Mouse (Mus musculus) heart, embryonic 13.5 days (tissue): ENCODE measurements around the gene Ifit1bl2. TPM values are rescaled to one million over a fixed set of nuclear protein-coding genes. Genes with fewer than 3 reads are reported as not detected.
"Not testable (repeated sequence)": the region's sequence is repeated elsewhere in the genome, so short reads cannot be mapped to it uniquely, and the experiment has no call there.

ENCODE experiments used
- ATAC-seq: fragments of 200-750 bp; cut with Nextera tagmentation; 2 replicates; pipeline ENCODE4 v1.8.0; 2017; ENCODE audit warnings: moderate TSS enrichment; ENCODE audit not compliant: insufficient number of reproducible peaks, low FRiP score, low TSS enrichment; ENCODE audit errors: extremely low read depth
- H3K27ac ChIP-seq: fragments of 300-500 bp; sonication (generic); replicated peaks from 2 replicates; pipeline ENCODE4 v1.5.1; 2015; ENCODE audit warnings: moderate library complexity, mild to moderate bottlenecking, inconsistent platforms
- H3K27me3 ChIP-seq: fragments of 300-500 bp; sonication (generic); replicated peaks from 2 replicates; pipeline ENCODE4 v1.6.1; 2015; ENCODE audit warnings: mild to moderate bottlenecking, inconsistent platforms
- H3K36me3 ChIP-seq: fragments of 300-500 bp; sonication (generic); 2 replicates; pipeline ENCODE4 v1.6.1; 2015; ENCODE audit warnings: mild to moderate bottlenecking, inconsistent platforms
- H3K4me1 ChIP-seq: fragments of 300-500 bp; sonication (generic); 2 replicates; pipeline ENCODE4 v1.6.1; 2015; ENCODE audit warnings: inconsistent platforms
- H3K4me2 ChIP-seq: fragments of 300-500 bp; sonication (generic); 2 replicates; pipeline ENCODE4 v1.6.1; 2015; ENCODE audit warnings: inconsistent platforms, mild to moderate bottlenecking, moderate library complexity
- H3K4me3 ChIP-seq: fragments of 300-500 bp; sonication (generic); 2 replicates; pipeline ENCODE4 v1.5.1; 2015; ENCODE audit warnings: moderate library complexity, mild to moderate bottlenecking, inconsistent platforms
- H3K9ac ChIP-seq: fragments of 300-500 bp; sonication (generic); 2 replicates; pipeline ENCODE4 v1.6.1; 2015; ENCODE audit warnings: inconsistent platforms, mild to moderate bottlenecking, moderate library complexity
- H3K9me3 ChIP-seq: fragments of 300-500 bp; sonication (generic); 2 replicates; pipeline ENCODE4 v1.6.1; 2016; ENCODE audit warnings: inconsistent platforms
- WGBS: fragments of 180-500 bp; shearing (Covaris S2); methylation state at CpG from one replicate; pipeline ENCODE4 v1.1.7; 2015; ENCODE audit warnings: mixed read lengths; 5-methylcytosine and 5-hydroxymethylcytosine counted together
- polyA plus RNA-seq: library from polyadenylated mRNA; unstranded; fragments of >200 nt; fragmentation: Nextera tagmentation; extraction: Ambion mirVana; gene quantifications from 2 replicates; pipeline ENCODE4 v1.2.1, GENCODE M21; 2015

The Ifit1bl2 gene
- polyA plus RNA-seq, 1 experiment from 2014 or later, result 0.72 TPM

DNA sequence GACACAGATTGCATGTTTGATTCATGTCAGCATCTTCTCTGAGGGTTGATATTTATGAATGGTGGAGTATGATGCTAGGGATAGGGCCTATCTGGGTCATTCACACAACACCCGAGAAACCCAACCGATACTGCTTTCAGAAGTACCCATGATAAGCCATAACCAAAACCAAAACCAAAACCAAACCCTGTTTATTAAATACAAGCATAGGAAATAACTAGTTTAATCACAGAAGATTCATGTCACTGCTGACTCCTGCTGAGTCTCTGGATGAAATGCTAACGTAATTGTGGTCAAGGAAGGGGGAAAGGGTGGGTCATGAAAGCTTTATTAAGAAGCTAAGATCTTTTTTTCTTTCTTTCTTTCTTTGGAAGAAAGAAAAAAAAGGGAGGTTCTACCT is 9.7 kb upstream of the Ifit1bl2 start:
- Histone ChIP-seq H3K4me1 (no peaks in the 10 kb centered on the region), H3K27me3 (no peaks in the 10 kb centered on the region), H3K9ac (no peak overlapping the region), H3K4me2 (no peak overlapping the region), H3K9me3 (no peaks in the 10 kb centered on the region), H3K4me3 (no peak overlapping the region), H3K36me3 (no peaks in the 10 kb centered on the region), H3K27ac (no peak overlapping the region)
- 89% methylated on average over 3 of the region's 3 CpGs for WGBS
- no peak for ATAC-seq

GRCm38 (mm10) chr19:34647630-34648029 is 7.1 kb upstream of the Ifit1bl2 start:
- not testable (repeated sequence) for H3K27ac ChIP-seq, H3K36me3 ChIP-seq, H3K4me1 ChIP-seq, H3K9ac ChIP-seq, H3K27me3 ChIP-seq, ATAC-seq, H3K4me2 ChIP-seq, H3K4me3 ChIP-seq, H3K9me3 ChIP-seq
- 81% methylated on average over 8 of the region's 8 CpGs for WGBS

DNA sequence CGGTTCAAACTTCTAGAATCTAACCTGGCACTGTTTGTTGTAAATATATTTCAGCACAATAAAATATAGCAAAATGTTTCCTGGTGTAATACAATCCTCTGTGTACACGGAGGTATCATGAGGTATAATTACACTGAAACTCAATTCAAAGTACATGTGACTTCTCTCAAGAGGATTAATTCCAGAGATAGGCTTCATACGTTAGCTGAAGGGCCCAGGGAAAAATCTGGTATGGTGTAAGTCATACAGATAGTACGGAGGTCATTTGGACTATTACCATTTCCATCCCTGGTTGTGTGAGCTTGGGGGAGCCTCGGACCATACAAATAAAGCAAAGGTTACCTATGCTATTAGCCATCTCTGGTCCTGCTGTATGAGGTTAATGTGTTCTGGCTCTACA is 2.1 kb upstream of the Ifit1bl2 start:
- peaks cover 17% of the 10 kb centered on the region for H3K4me1 ChIP-seq
- no peak overlapping the region for H3K4me3 ChIP-seq
- no peak for ATAC-seq
- H3K36me3 ChIP-seq, result no peaks in the 10 kb centered on the region
- H3K9ac ChIP-seq, result no peak overlapping the region
- peaks cover 16% of the 10 kb centered on the region for H3K27me3 ChIP-seq
- H3K27ac ChIP-seq, result no peak overlapping the region
- no peak overlapping the region for H3K4me2 ChIP-seq
- 62% methylated on average over 5 of the region's 5 CpGs for WGBS
- H3K9me3 ChIP-seq, result no peaks in the 10 kb centered on the region

DNA sequence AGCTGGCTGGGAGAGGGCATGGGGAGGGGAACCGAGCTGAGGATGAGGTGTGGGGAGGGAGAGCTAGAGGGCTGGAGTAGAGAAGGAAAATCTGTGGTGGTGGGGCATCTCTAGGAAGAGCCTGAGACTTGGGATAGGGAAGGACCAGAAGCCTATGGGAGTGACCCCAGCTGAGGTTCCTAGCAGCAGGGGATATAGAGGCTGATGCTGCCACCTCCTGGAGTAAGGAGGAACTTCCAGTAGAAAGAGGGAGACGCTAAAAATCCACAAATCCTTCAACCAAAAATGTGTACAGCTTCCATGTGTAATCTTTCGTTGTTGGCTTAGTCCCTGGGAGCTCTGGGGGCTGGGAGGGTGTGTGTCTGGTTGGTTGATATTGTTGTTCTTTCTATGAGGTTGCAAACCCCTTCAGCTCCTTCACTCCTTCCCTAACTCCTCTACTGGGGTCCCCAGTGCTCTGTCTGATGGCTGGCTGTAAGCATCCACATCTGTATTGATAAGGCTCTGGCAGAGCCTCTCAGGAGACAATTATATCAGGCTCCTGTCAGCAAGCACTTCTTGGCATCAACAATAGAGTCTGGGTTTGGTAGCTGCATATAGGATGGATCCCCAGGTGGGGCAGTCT is 3.5 kb downstream of the Ifit1bl2 start:
- Histone ChIP-seq H3K9me3 (no peaks in the 10 kb centered on the region), H3K4me3 (no peak overlapping the region), H3K36me3 (no peaks in the 10 kb centered on the region), H3K27me3 (peaks cover 17% of the 10 kb centered on the region), H3K9ac (no peak overlapping the region), H3K27ac (no peak overlapping the region), H3K4me1 (peaks cover 9% of the 10 kb centered on the region), H3K4me2 (no peak overlapping the region)
- 7% methylated on average over 3 of the region's 3 CpGs for WGBS
- ATAC-seq, result no peak

- no peaks in the 10 kb centered on the region for H3K36me3 ChIP-seq
- no peaks in the 10 kb centered on the region for H3K4me1 ChIP-seq
- 53% methylated on average over 2 of the region's 2 CpGs for WGBS
- peaks cover 7% of the 10 kb centered on the region; the same call in 1 of the 2 replicates for H3K27me3 ChIP-seq
- no peak overlapping the region for H3K4me3 ChIP-seq
- H3K4me2 ChIP-seq, result no peak overlapping the region
- H3K27ac ChIP-seq, result no peak overlapping the region
- H3K9me3 ChIP-seq, result no peaks in the 10 kb centered on the region
- ATAC-seq, result no peak
- H3K9ac ChIP-seq, result no peak overlapping the region
Measured at GRCm38 (mm10) chr19:34633484-34633883, 7.1 kb downstream of the Ifit1bl2 start.

- no peak overlapping the region for H3K4me2 ChIP-seq
- no peak overlapping the region for H3K4me3 ChIP-seq
- no peaks in the 10 kb centered on the region for H3K4me1 ChIP-seq
- no peaks in the 10 kb centered on the region for H3K36me3 ChIP-seq
- H3K9ac ChIP-seq, result no peak overlapping the region
- H3K27ac ChIP-seq, result no peak overlapping the region
- H3K27me3 ChIP-seq, result no peaks in the 10 kb centered on the region
- no peaks in the 10 kb centered on the region for H3K9me3 ChIP-seq
- no peak for ATAC-seq
Measured at GRCm38 (mm10) chr19:34631487-34631886, 9.1 kb downstream of the Ifit1bl2 start.

- Histone ChIP-seq H3K4me1 (no peaks in the 10 kb centered on the region), H3K9me3 (no peaks in the 10 kb centered on the region), H3K36me3 (no peaks in the 10 kb centered on the region), H3K9ac (no peak overlapping the region), H3K27ac (no peak overlapping the region), H3K27me3 (no peaks in the 10 kb centered on the region), H3K4me3 (no peak overlapping the region), H3K4me2 (no peak overlapping the region)
- no peak for ATAC-seq
- WGBS, result 61% methylated on average over 2 of the region's 2 CpGs
Measured at GRCm38 (mm10) chr19:34627496-34627895, 13.0 kb downstream of the Ifit1bl2 start.

DNA sequence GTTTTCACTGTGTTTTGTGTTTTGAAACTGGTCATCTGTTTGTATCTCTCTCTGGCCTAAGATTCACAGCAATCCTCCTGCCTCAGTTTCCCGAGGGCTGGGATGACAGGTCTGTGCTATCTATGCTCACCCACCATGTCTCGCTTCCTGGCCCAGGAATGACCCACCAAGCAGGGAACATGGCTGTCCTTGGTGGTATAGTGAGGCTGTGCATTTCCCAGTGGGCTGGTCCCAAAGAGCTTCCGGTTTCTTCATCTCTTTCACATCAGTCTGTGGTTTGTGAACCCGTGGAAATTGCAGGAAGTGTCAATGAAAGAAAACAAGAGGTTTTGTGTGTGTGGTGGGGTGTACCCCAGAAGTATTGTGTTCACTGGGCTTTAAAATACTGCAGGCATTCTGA is 15.9 kb downstream of the Ifit1bl2 start:
- no peak overlapping the region for H3K4me2 ChIP-seq
- no peaks in the 10 kb centered on the region for H3K9me3 ChIP-seq
- no peak overlapping the region for H3K4me3 ChIP-seq
- no peak overlapping the region for H3K27ac ChIP-seq
- WGBS, result 68% methylated on average over 4 of the region's 4 CpGs
- no peaks in the 10 kb centered on the region for H3K36me3 ChIP-seq
- ATAC-seq, result no peak
- no peaks in the 10 kb centered on the region for H3K4me1 ChIP-seq
- H3K27me3 ChIP-seq, result no peaks in the 10 kb centered on the region
- H3K9ac ChIP-seq, result no peak overlapping the region

GRCm38 (mm10) chr19:34623781-34624180 is 16.8 kb downstream of the Ifit1bl2 start:
- H3K9me3 ChIP-seq, result no peaks in the 10 kb centered on the region
- no peak overlapping the region for H3K27ac ChIP-seq
- WGBS, result 84% methylated on average over 6 of the region's 6 CpGs
- H3K36me3 ChIP-seq, result no peaks in the 10 kb centered on the region
- H3K27me3 ChIP-seq, result no peaks in the 10 kb centered on the region
- H3K9ac ChIP-seq, result no peak overlapping the region
- H3K4me3 ChIP-seq, result no peak overlapping the region
- no peaks in the 10 kb centered on the region for H3K4me1 ChIP-seq
- ATAC-seq, result no peak
- no peak overlapping the region for H3K4me2 ChIP-seq

DNA sequence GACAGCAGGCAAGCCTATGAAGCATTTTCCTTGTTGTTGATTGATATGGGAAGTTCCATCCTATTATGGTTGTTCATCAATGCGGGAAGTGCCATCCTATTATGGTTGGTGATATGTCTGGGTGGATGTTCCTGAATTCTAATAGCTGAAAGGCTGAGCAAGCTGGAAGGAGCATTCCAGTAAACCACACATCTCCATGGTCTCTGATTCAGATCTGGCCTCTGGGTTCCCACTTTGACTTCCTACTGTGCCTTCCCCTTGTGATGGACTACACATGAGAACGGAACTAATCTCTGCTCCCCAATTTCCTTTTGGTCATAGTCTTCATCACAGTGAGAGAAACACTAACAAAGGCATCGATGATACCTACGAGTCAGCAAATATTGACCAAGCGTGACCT is 19.7 kb downstream of the Ifit1bl2 start:
- no peak overlapping the region for H3K4me2 ChIP-seq

DNA sequence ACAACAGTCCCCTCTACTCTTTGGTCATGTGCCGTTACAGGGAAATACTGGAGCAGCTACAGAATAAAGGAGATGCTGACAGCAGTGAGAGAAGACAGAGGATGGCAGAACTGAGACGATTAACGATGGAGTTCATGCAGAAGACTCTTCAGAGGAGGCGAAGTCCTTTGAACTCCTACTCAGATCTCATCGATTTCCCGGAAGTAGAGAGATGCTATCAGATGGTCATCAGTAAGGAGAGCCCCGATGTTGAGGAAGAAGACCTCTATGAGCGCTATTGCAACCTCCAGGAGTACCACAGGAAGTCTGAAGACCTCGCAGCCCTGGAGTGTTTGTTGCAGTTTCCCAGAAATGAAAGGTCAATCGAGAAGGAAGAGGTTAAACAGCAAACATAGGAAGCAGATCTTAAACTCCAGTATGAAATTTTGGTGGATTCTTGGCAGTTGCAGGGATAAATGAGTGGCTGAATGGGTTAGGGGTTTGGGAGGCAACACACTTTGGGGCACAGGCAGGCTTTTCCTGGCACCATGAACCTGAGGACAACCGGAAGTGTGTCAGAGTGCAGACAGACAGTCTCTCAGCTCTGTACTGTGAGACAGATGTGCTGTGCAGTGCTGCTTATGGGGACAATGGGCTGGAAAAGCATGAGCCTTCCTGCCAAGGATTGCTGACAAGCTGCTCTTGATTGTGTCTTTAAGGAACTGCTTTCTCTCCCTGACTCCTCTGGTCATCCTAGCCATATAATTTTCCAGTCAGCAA is 28.1 kb downstream of the Ifit1bl2 start:
- not testable (repeated sequence) for H3K4me2 ChIP-seq, H3K4me3 ChIP-seq, H3K36me3 ChIP-seq, H3K27ac ChIP-seq, H3K4me1 ChIP-seq, H3K9ac ChIP-seq, H3K27me3 ChIP-seq, H3K9me3 ChIP-seq, ATAC-seq
- WGBS, result 85% methylated on average over 5 of the region's 11 CpGs

More for the DNA sequence above, 19.7 kb downstream of the Ifit1bl2 start:
- Histone ChIP-seq H3K4me3 (no peak overlapping the region), H3K36me3 (no peaks in the 10 kb centered on the region), H3K4me1 (no peaks in the 10 kb centered on the region), H3K9me3 (no peaks in the 10 kb centered on the region), H3K9ac (no peak overlapping the region), H3K27me3 (no peaks in the 10 kb centered on the region), H3K27ac (no peak overlapping the region)
- 87% methylated on average over 5 of the region's 5 CpGs for WGBS
- ATAC-seq, result no peak

DNA sequence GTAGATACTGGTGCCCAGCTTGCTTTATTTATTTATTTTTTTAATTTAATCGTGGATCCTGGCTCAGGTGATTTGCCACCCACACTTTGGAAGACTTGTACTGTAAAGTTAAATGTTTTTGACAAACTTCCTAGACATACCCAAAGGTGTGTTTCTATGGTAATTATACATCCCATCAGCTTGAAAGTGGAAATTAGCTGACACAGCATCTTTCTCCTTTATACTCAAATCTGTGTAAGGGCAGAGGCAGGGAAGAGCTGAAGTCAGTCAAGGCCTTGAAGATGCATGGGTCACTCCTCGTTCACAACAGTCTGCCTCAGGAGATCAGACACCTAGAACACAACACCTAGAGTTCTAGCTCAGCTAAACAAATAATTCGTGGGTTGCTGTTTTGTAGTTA is 30.4 kb downstream of the Ifit1bl2 start:
- not testable (repeated sequence) for H3K27me3 ChIP-seq, H3K4me2 ChIP-seq, H3K9me3 ChIP-seq, H3K4me1 ChIP-seq, ATAC-seq, H3K4me3 ChIP-seq, H3K36me3 ChIP-seq, H3K9ac ChIP-seq, H3K27ac ChIP-seq
- WGBS, result 53% methylated on average over 3 of the region's 3 CpGs
